Mouse (Mus musculus): ENCODE results near the gene Gosr1.
"Not testable (repeated sequence)": the region's sequence is repeated elsewhere in the genome, so short reads cannot be mapped to it uniquely, and the experiment has no call there.

Gene Gosr1

GRCm38 (mm10) chr11:76763053-76763740 lies at the start of gene Gosr1:
Gosr1 (minus strand) TSS chr11:76763579.
- peak; percentile 88 to 89 for DNase-seq (ENCODE audit: low spot score in 2 of 2)

- no peak for DNase-seq (ENCODE audit: low spot score in 2 of 2)
These were observed 47.5 kb upstream of the Gosr1 start for GRCm38 (mm10) chr11:76810706-76811495.

- DNase-seq (ENCODE audit: low spot score in 2 of 2) = no peak
These were observed 46.1 kb upstream of the Gosr1 start for GRCm38 (mm10) chr11:76809450-76809849.

GRCm38 (mm10) chr11:76808550-76808949 lies 45.2 kb upstream of the Gosr1 start:
- no peak for DNase-seq (ENCODE audit: low spot score in 2 of 2)

- no peak for DNase-seq (ENCODE audit: low spot score in 2 of 2)
These were observed 43.8 kb upstream of the Gosr1 start for GRCm38 (mm10) chr11:76807007-76807679.

- DNase-seq (ENCODE audit: low spot score in 2 of 2) = no peak
These were observed 42.6 kb upstream of the Gosr1 start for GRCm38 (mm10) chr11:76806026-76806425.

GRCm38 (mm10) chr11:76805072-76805471 lies 41.7 kb upstream of the Gosr1 start:
- DNase-seq (ENCODE audit: low spot score in 2 of 2) = not testable (repeated sequence)

GRCm38 (mm10) chr11:76803266-76803665 lies 39.9 kb upstream of the Gosr1 start:
- no peak for DNase-seq (ENCODE audit: low spot score in 2 of 2)

GRCm38 (mm10) chr11:76797236-76797635 lies 33.9 kb upstream of the Gosr1 start:
- no peak for DNase-seq (ENCODE audit: low spot score in 2 of 2)

GRCm38 (mm10) chr11:76795326-76795725 lies 31.9 kb upstream of the Gosr1 start:
- DNase-seq (ENCODE audit: low spot score in 2 of 2) = no peak

GRCm38 (mm10) chr11:76791331-76791730 lies 28.0 kb upstream of the Gosr1 start:
- no peak for DNase-seq (ENCODE audit: low spot score in 2 of 2)

GRCm38 (mm10) chr11:76789252-76789651 lies 25.9 kb upstream of the Gosr1 start:
- DNase-seq (ENCODE audit: low spot score in 2 of 2) = no peak

GRCm38 (mm10) chr11:76775533-76775932 lies 12.2 kb upstream of the Gosr1 start:
- DNase-seq (ENCODE audit: low spot score in 2 of 2) = no peak

GRCm38 (mm10) chr11:76773811-76774210 lies 10.4 kb upstream of the Gosr1 start:
- no peak for DNase-seq (ENCODE audit: low spot score in 2 of 2)

- no peak for DNase-seq (ENCODE audit: low spot score in 2 of 2)
These were observed 7.2 kb upstream of the Gosr1 start for GRCm38 (mm10) chr11:76770566-76770965.

- DNase-seq (ENCODE audit: low spot score in 2 of 2) = no peak
These were observed 353 bp upstream of the Gosr1 start for GRCm38 (mm10) chr11:76763741-76764122.

- DNase-seq (ENCODE audit: low spot score in 2 of 2) = no peak
These were observed 11.1 kb downstream of the Gosr1 start for GRCm38 (mm10) chr11:76752276-76752675.

GRCm38 (mm10) chr11:76748819-76749218 lies 14.6 kb downstream of the Gosr1 start:
- no peak for DNase-seq (ENCODE audit: low spot score in 2 of 2)

GRCm38 (mm10) chr11:76745921-76746320 lies 17.5 kb downstream of the Gosr1 start:
- no peak for DNase-seq (ENCODE audit: low spot score in 2 of 2)

- peak in 1 of 2 experiments; percentile 25 for DNase-seq (ENCODE audit: low spot score in 2 of 2)
These were observed 18.8 kb downstream of the Gosr1 start for GRCm38 (mm10) chr11:76744550-76744949.

- no peak for DNase-seq (ENCODE audit: low spot score in 2 of 2)
These were observed 20.9 kb downstream of the Gosr1 start for GRCm38 (mm10) chr11:76742511-76742910.

- DNase-seq (ENCODE audit: low spot score in 2 of 2) = no peak
These were observed 24.3 kb downstream of the Gosr1 start for GRCm38 (mm10) chr11:76739125-76739524.

Data from frontal cortex, postnatal 10 days (tissue).